Mouse (Mus musculus) intestine, postnatal 0 days (tissue): ENCODE measurements around the gene Chchd6. TPM values are rescaled to one million over a fixed set of nuclear protein-coding genes. Genes with fewer than 3 reads are reported as not detected.

Source experiments
- ATAC-seq: fragments of 200-750 bp; cut with Nextera tagmentation; 2 replicates; pipeline ENCODE4 v1.8.0; 2017; ENCODE audit warnings: mild to moderate bottlenecking, moderate TSS enrichment, moderate library complexity
- H3K27ac ChIP-seq: fragments of 300-500 bp; sonication (generic); 2 replicates; pipeline ENCODE4 v1.5.1; 2014; ENCODE audit warnings: mild to moderate bottlenecking, low read depth, low read length, moderate library complexity
- H3K27me3 ChIP-seq: fragments of 300-500 bp; sonication (generic); replicated peaks from 2 replicates; pipeline ENCODE4 v1.6.1; 2014; ENCODE audit warnings: low read length, mixed read lengths; ENCODE audit not compliant: control insufficient read depth, insufficient read depth
- H3K36me3 ChIP-seq: fragments of 300-500 bp; sonication (generic); 2 replicates; pipeline ENCODE4 v1.6.1; 2014; ENCODE audit warnings: mild to moderate bottlenecking, moderate library complexity; ENCODE audit not compliant: control insufficient read depth, insufficient read depth
- H3K4me1 ChIP-seq: fragments of 300-500 bp; sonication (generic); replicated peaks from 2 replicates; pipeline ENCODE4 v1.6.1; 2014; ENCODE audit warnings: antibody characterized with exemption, low read length, mixed read lengths; ENCODE audit not compliant: control insufficient read depth, insufficient read depth
- H3K4me2 ChIP-seq: fragments of 300-500 bp; sonication (generic); replicated peaks from 2 replicates; pipeline ENCODE4 v1.6.1; 2014; ENCODE audit warnings: low read depth, mild to moderate bottlenecking, moderate library complexity
- H3K4me3 ChIP-seq: fragments of 300-500 bp; sonication (generic); 2 replicates; pipeline ENCODE4 v1.5.1; 2014; ENCODE audit warnings: low read depth, low read length
- H3K9ac ChIP-seq: fragments of 300-500 bp; sonication (generic); 2 replicates; pipeline ENCODE4 v1.6.1; 2014; ENCODE audit warnings: mild to moderate bottlenecking, low read depth, low read length
- H3K9me3 ChIP-seq: fragments of 300-500 bp; sonication (generic); 2 replicates; pipeline ENCODE4 v1.6.1; 2016; ENCODE audit warnings: mixed run types; ENCODE audit not compliant: control insufficient read depth
- CTCF ChIP-seq: sonication (generic); IDR thresholded peaks from 2 replicates; pipeline ENCODE4 v1.5.1; 2016; ENCODE audit warnings: low read depth, mild to moderate bottlenecking, control low read depth, antibody characterized with exemption, moderate library complexity
- WGBS: fragments of 180-500 bp; shearing (Covaris S2); extraction: QIAGEN DNeasy Blood & Tissue Kit; methylation state at CpG from one replicate; pipeline ENCODE4 v1.1.7; 2014; 5-methylcytosine and 5-hydroxymethylcytosine counted together
- polyA plus RNA-seq: library from polyadenylated mRNA; unstranded; fragments of >200 nt; fragmentation: Nextera tagmentation; extraction: Ambion mirVana; gene quantifications from 2 replicates; pipeline ENCODE4 v1.2.1, GENCODE M21; 2015

The Chchd6 gene
- polyA plus RNA-seq, 1 experiment from 2014 or later, result 15.5 TPM

DNA sequence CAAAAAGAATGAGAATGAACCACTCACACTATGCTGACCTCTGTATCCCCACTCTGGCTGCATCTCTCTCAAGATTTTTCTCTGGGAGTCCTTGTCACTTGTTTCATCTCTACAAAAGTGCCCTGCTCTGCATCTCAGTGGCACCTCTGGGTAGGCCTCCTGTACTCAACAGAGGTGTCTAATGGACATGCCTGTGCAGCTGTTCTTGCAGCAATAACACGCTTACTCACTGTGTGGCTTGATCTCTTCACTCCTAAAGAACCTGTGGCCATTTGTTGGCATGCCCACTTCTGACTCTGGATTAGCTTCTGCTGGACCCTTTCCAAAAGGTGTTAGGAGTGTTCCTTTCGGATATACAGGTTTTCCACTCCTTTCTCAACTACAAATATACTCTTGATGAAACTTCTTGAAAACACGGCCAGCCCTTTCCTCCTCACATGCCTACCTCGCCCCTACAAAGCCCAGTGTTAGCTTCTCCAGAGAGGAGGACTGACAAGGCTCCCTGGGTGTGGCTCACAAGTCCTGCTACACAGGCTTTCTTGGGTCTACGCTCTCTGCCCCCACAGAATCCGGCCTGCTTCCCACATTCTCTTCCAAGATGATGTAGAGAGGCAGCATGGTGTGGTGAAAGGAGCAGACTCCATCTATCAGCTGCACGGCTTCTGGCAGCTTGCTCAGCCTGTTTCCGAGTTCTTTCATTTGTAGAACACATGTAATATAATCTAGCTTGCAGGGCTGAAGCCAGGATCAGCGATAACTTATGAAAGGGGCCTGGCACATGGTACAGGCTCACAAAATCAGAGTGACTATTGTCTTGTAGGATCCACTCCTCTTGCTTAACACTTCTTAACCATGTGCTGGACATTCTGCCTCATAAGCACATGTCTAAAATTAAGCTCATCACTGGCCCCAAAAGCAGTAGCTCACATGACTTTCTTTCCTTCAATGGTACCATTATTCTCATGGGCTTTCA lies 133.9 kb downstream of the Chchd6 start:
- no peak overlapping the region for H3K4me2 ChIP-seq
- no peak overlapping the region for H3K27ac ChIP-seq
- no peaks in the 10 kb centered on the region for H3K27me3 ChIP-seq
- no peak for TF ChIP-seq CTCF
- no peak for ATAC-seq
- H3K4me3 ChIP-seq, result no peak overlapping the region
- no peaks in the 10 kb centered on the region for H3K36me3 ChIP-seq
- no peak overlapping the region for H3K9ac ChIP-seq
- H3K4me1 ChIP-seq, result no peaks in the 10 kb centered on the region
- no peaks in the 10 kb centered on the region for H3K9me3 ChIP-seq
- 67% methylated on average over 9 of the region's 9 CpGs for WGBS

DNA sequence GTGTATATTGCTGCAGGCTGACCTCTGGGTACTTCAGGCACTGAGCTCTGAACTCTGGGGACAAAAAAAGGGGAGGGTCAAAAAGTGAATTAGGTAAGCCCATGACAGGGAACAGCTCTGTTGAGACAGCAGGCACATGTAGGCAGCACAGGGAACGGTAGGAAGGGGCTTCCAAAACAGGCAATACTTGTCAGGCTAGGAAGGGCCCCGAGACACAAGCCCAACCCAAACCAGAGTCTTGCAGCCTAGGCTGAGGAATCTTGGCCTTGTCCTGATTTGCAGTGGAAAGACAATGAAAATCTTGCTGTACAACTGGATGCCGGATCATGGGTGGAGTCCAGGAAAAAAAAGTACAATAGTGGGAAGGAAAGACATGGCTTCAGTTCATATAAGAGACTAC lies 135.8 kb downstream of the Chchd6 start:
- no peaks in the 10 kb centered on the region for H3K27me3 ChIP-seq
- no peak overlapping the region for H3K27ac ChIP-seq
- no peak for TF ChIP-seq CTCF
- H3K9ac ChIP-seq, result no peak overlapping the region
- ATAC-seq, result no peak
- WGBS, result 75% methylated on average over 3 of the region's 3 CpGs
- H3K4me1 ChIP-seq, result 0 out of 2 replicates have a peak, but pooled peaks cover 6% of the 10 kb centered on the region
- H3K4me3 ChIP-seq, result no peak overlapping the region
- no peak overlapping the region for H3K4me2 ChIP-seq
- H3K9me3 ChIP-seq, result no peaks in the 10 kb centered on the region
- no peaks in the 10 kb centered on the region for H3K36me3 ChIP-seq

DNA sequence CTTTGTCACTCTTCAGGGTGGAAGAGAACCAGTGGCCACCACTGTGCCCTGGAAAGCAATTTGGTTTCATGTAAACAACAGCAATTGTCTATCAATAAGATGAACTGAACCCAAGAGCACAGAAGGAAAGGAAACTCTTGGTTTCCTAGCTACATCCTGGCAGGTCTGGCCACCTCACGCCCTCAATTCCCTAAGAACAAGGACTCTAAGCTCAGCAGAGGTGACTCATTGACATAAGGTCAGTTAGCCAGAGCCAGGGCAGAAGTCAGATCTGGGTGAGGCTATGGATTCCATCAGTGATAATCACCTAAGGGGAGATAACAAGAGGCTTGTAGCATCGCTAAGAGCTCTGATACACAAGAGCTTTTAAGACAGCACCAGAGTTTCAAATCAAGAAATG lies 137.9 kb downstream of the Chchd6 start:
- Histone ChIP-seq H3K4me2 (no peak overlapping the region), H3K4me1 (0 out of 2 replicates have a peak, but pooled peaks cover 6% of the 10 kb centered on the region), H3K4me3 (no peak overlapping the region), H3K27ac (no peak overlapping the region), H3K9me3 (no peaks in the 10 kb centered on the region), H3K9ac (no peak overlapping the region), H3K27me3 (no peaks in the 10 kb centered on the region), H3K36me3 (no peaks in the 10 kb centered on the region)
- ATAC-seq, result no peak
- TF ChIP-seq CTCF, result no peak
- 51% methylated on average over 2 of the region's 2 CpGs for WGBS

DNA sequence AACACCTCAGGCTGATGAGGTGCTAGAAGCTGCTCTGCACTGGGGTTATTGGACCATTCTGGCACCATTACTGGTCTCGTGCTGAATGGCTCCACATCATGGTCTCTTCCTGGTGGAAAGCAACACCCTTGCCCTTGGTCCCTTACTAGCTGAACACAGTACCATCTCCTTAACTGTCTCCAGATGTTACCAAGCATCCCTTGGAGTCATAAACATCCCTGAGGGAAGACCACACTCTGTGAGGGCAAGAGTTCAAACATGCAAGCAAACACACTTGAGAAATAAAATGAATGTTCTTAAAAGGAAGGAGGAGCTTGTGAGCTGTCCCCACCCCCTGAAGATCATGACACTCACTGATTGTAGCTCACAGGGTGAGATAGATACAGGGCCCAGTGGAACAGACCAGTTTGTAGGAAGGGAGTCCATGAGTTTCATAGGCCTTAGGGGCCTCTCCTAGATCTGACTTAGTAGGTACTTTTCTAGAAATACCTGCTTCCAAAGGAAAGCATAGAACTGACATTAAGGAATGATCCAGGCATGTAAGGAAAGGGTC lies 139.0 kb downstream of the Chchd6 start:
- no peak overlapping the region for H3K27ac ChIP-seq
- H3K9ac ChIP-seq, result no peak overlapping the region
- TF ChIP-seq CTCF, result no peak
- H3K9me3 ChIP-seq, result no peaks in the 10 kb centered on the region
- H3K4me2 ChIP-seq, result no peak overlapping the region
- H3K36me3 ChIP-seq, result no peaks in the 10 kb centered on the region
- no peak overlapping the region for H3K4me3 ChIP-seq
- no peak for ATAC-seq
- H3K4me1 ChIP-seq, result 0 out of 2 replicates have a peak, but pooled peaks cover 6% of the 10 kb centered on the region
- no peaks in the 10 kb centered on the region for H3K27me3 ChIP-seq
- 69% methylated on average over 1 of the region's 1 CpGs for WGBS

DNA sequence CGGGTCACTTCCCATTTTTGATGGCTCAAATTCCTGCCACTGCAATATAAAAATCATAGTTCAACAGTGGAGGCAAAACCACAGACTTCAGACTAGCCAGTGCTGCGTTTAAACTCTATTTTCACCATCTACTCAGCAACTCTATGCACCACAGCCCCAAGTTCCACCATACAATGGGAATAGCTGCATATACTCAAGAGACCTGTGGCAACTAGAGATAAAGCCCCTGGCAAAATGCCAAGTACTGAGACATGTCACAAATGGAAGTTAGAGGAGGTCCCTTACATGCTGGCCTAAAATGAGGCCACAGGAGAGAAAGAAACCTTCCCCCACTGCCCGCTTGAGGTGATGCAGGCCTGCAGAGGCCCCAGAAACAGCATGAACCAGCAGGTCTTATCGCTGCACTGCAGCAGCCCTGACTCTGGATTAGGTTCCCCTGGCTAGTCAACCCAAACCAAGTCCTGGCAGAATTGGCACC lies 139.9 kb downstream of the Chchd6 start:
- Histone ChIP-seq H3K4me1 (0 out of 2 replicates have a peak, but pooled peaks cover 6% of the 10 kb centered on the region), H3K36me3 (no peaks in the 10 kb centered on the region), H3K4me3 (no peak overlapping the region), H3K27ac (no peak overlapping the region), H3K27me3 (no peaks in the 10 kb centered on the region), H3K9ac (no peak overlapping the region), H3K9me3 (no peaks in the 10 kb centered on the region), H3K4me2 (no peak overlapping the region)
- 76% methylated on average over 4 of the region's 4 CpGs for whole genome bisulfite sequencing
- no peak for ATAC-seq
- TF ChIP-seq CTCF, result no peak

DNA sequence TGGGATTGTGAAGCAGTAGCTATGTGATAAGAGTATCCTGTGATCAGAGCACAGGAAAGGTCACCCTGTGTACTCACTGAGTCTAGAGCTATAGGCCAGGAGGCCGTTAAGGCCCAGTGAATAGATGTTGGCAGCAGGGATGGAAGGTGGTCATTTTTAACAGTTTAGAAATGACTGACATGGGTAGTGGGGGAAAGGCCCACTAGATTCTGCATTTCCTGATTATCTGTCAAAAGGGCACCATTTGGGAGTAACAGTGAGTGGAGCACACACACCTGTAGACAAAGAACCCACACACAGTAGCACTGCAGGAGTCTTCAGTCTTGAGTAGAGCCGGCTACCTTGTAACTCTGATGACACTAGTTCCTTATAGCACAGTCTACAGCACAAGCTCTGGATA lies 141.0 kb downstream of the Chchd6 start:
- 0 out of 2 replicates have a peak, but pooled peaks cover 6% of the 10 kb centered on the region for H3K4me1 ChIP-seq
- H3K27ac ChIP-seq, result no peak overlapping the region
- no peaks in the 10 kb centered on the region for H3K36me3 ChIP-seq
- H3K4me3 ChIP-seq, result no peak overlapping the region
- no peaks in the 10 kb centered on the region for H3K9me3 ChIP-seq
- TF ChIP-seq CTCF, result no peak
- 93% methylated on average over 2 of the region's 2 CpGs for WGBS
- no peak overlapping the region for H3K9ac ChIP-seq
- no peak overlapping the region for H3K4me2 ChIP-seq
- ATAC-seq, result no peak
- no peaks in the 10 kb centered on the region for H3K27me3 ChIP-seq
